Mouse (Mus musculus) small intestine, adult 2 months (tissue): ENCODE results near the gene Olfr183. TPM values are rescaled to one million over a fixed set of nuclear protein-coding genes. Genes with fewer than 3 reads are reported as not detected.
"Not testable (repeated sequence)": the region's sequence is repeated elsewhere in the genome, so short reads cannot be mapped to it uniquely, and the experiment has no call there.

Experiments used
- H3K27ac ChIP-seq: fragments of 200-500 bp; 2 replicates; pipeline ENCODE4 v1.5.1; 2012; ENCODE audit warnings: low read depth, low read length, control low read depth, inconsistent platforms; ENCODE audit not compliant: insufficient read depth
- H3K27me3 ChIP-seq: fragments of 200-500 bp; 2 replicates; pipeline ENCODE4 v1.6.1; 2012; ENCODE audit warnings: mild to moderate bottlenecking, moderate library complexity, low read length, inconsistent platforms; ENCODE audit not compliant: control insufficient read depth, insufficient read depth
- H3K36me3 ChIP-seq: fragments of 200-500 bp; 2 replicates; pipeline ENCODE4 v1.6.1; 2012; ENCODE audit warnings: mild to moderate bottlenecking, low read length, control low read depth, inconsistent platforms; ENCODE audit not compliant: control insufficient read depth, insufficient read depth
- H3K4me1 ChIP-seq: fragments of 200-500 bp; 2 replicates; pipeline ENCODE4 v1.6.1; 2012; ENCODE audit warnings: low read length, inconsistent platforms, mixed read lengths; ENCODE audit not compliant: control insufficient read depth, insufficient read depth, insufficient read length
- H3K4me3 ChIP-seq: fragments of 200-500 bp; 2 replicates; pipeline ENCODE4 v1.5.1; 2012; ENCODE audit warnings: low read depth, mild to moderate bottlenecking, control low read depth, inconsistent platforms, low read length, moderate library complexity
- CTCF ChIP-seq: fragments of 200-500 bp; IDR thresholded peaks from 2 replicates; pipeline ENCODE4 v1.5.1; 2012; ENCODE audit warnings: low read depth, mild to moderate bottlenecking, control low read depth, inconsistent platforms, low read length, moderate library complexity, mixed read lengths; ENCODE audit not compliant: insufficient replicate concordance, insufficient read length; ENCODE audit errors: extremely low read depth
- POLR2A ChIP-seq: fragments of 200-500 bp; IDR thresholded peaks from 2 replicates; pipeline ENCODE4 v1.6.1; 2012; ENCODE audit warnings: low read depth, mild to moderate bottlenecking, control low read depth, inconsistent platforms, low read length, moderate library complexity
- WGBS: fragments of 180-500 bp; shearing (Covaris S2); methylation state at CpG from one replicate; pipeline ENCODE4 v1.1.7; 2018; 5-methylcytosine and 5-hydroxymethylcytosine counted together
- polyA plus RNA-seq: library from polyadenylated mRNA; depleted of rRNA; stranded (reverse); fragments of >200 nt; gene quantifications from 2 replicates; pipeline ENCODE4 v1.2.3, GENCODE M21; 2012; rRNA removed

Gene Olfr183
- polyA plus RNA-seq, 1 experiment: not detected

DNA sequence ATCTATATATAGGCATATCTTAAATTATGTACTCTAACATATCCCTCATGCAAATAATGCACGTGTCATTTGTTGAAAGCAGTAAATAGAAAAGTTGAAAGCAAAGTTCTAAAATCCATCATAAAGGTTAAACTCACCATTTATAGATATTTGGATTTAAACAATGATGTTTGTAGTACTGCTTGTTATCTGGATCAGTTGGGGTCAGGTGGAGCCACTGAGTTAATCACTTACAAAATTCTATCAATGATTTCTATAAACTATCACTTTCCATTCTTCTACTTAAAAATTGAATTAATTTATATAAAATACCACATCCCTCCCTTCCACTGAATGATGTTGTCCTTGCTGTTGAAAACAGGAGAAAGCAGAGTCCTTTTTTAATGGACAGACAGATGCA lies 53.7 kb downstream of the Olfr183 start:
- TF ChIP-seq POLR2A (no peak), CTCF (no peak)
- no peaks in the 10 kb centered on the region for H3K27me3 ChIP-seq
- H3K36me3 ChIP-seq: no peaks in the 10 kb centered on the region
- no peak overlapping the region for H3K27ac ChIP-seq
- no peaks in the 10 kb centered on the region for H3K4me1 ChIP-seq
- no peak overlapping the region for H3K4me3 ChIP-seq
- 41% methylated on average over 1 of the region's 1 CpGs for WGBS

DNA sequence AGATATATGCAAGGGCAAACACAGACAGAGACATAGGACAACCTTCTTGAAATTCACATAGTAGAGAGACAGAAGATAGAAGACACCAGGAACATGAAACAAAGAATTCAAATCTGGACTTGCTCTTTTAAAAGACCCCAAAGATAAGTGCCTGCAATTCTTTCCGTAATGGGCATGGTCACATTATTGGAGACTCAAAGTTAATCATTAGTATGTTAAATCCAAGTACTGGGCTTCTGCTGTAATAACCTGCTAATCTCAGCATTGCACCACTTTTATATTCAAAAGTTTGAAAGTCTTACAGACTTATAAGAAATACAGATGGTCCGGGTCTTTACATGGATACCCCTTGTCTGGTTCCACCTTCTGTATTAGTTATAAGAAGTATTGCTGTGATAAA lies 54.1 kb downstream of the Olfr183 start:
- H3K4me3 ChIP-seq, H3K36me3 ChIP-seq, H3K27me3 ChIP-seq, H3K27ac ChIP-seq, H3K4me1 ChIP-seq: not testable (repeated sequence)
- WGBS: 48% methylated on average over 2 of the region's 2 CpGs

Other genes starting within 250 kb of the Olfr183 start
- not detected in 2 replicates for gene Olfr172, start 232.2 kb upstream of the Olfr183 start, polyA plus RNA-seq
- gene Olfr173, start 195.1 kb upstream of the Olfr183 start, polyA plus RNA-seq: not detected in 2 replicates
- gene Olfr175-ps1, start 168.6 kb upstream of the Olfr183 start, polyA plus RNA-seq: not detected in 2 replicates
- gene Olfr177, start 120.6 kb upstream of the Olfr183 start, polyA plus RNA-seq: not detected in 2 replicates
- gene Olfr178, start 103.3 kb upstream of the Olfr183 start, polyA plus RNA-seq: not detected in 2 replicates
- not detected in 2 replicates for gene Olfr181, start 66.6 kb upstream of the Olfr183 start, polyA plus RNA-seq
- gene Olfr180, start 66.0 kb upstream of the Olfr183 start, polyA plus RNA-seq: not detected in 2 replicates
- not detected in 2 replicates for gene Olfr186, start 34.9 kb downstream of the Olfr183 start, polyA plus RNA-seq
- gene Olfr187, start 44.4 kb downstream of the Olfr183 start, polyA plus RNA-seq: not detected in 2 replicates
- gene Olfr190, start 82.6 kb downstream of the Olfr183 start, polyA plus RNA-seq: not detected in 2 replicates
- not detected in 2 replicates for gene Olfr191, start 94.5 kb downstream of the Olfr183 start, polyA plus RNA-seq
- not detected in 2 replicates for gene Olfr193, start 116.5 kb downstream of the Olfr183 start, polyA plus RNA-seq
- gene Olfr194, start 125.7 kb downstream of the Olfr183 start, polyA plus RNA-seq: not detected in 2 replicates
- not detected in 2 replicates for gene Olfr195, start 151.7 kb downstream of the Olfr183 start, polyA plus RNA-seq
- not detected in 2 replicates for gene Olfr196, start 175.1 kb downstream of the Olfr183 start, polyA plus RNA-seq
- not detected in 2 replicates for gene Olfr198, start 208.2 kb downstream of the Olfr183 start, polyA plus RNA-seq
- not detected in 2 replicates for gene Olfr199, start 224.4 kb downstream of the Olfr183 start, polyA plus RNA-seq